Mouse (Mus musculus): ENCODE measurements at regions not wholly inside any gene's neighbourhood (a gene's known extent, or its start where the extent isn't known, plus 50 kb on each side); places are given as distances from the start of the nearest gene placed in this dataset.

GRCm38 (mm10) chr11:40624126-40624778, 70.8 kb downstream of the Mat2b start:
- Histone ChIP-seq H3K4me1 (ENCODE audit: control insufficient read depth, insufficient read depth, low read length) (no peaks in the 10 kb centered on the region), H3K27me3 (ENCODE audit: control insufficient read depth, insufficient read depth, low read length) (no peaks in the 10 kb centered on the region), H3K27ac (ENCODE audit: insufficient read depth, low read length) (no peak overlapping the region), H3K4me3 (replicated peaks; ENCODE audit: insufficient read depth, low read depth, low read length) (no peak overlapping the region)
- TF ChIP-seq POLR2A (IDR thresholded peaks at IDR 0.05; ENCODE audit: borderline replicate concordance, insufficient read depth, low read length) = no peak
- no peak for DNase-seq
- WGBS = 92% methylated on average over 3 of the region's 3 CpGs

- 43% methylated on average over 7 of the region's 7 CpGs for WGBS
Measured at GRCm38 (mm10) chr11:40620036-40620435, 75.0 kb downstream of the Mat2b start.

GRCm38 (mm10) chr11:40603008-40603407, 92.0 kb downstream of the Mat2b start:
- no peak for DNase-seq
- Histone ChIP-seq H3K27me3 (ENCODE audit: control insufficient read depth, insufficient read depth, low read length) (no peaks in the 10 kb centered on the region), H3K27ac (ENCODE audit: insufficient read depth, low read length) (no peak overlapping the region), H3K4me3 (replicated peaks; ENCODE audit: insufficient read depth, low read depth, low read length) (no peak overlapping the region), H3K4me1 (ENCODE audit: control insufficient read depth, insufficient read depth, low read length) (peaks cover 7% of the 10 kb centered on the region; the same call in 1 of the 2 replicates)
- TF ChIP-seq POLR2A (IDR thresholded peaks at IDR 0.05; ENCODE audit: borderline replicate concordance, insufficient read depth, low read length) = no peak
- TF ChIP-seq CTCF (IDR thresholded peaks at IDR 0.05; ENCODE audit: borderline replicate concordance, insufficient read depth, low read depth, low read length) = no peak
- WGBS = 96% methylated on average over 9 of the region's 9 CpGs

More at GRCm38 (mm10) chr11:40620036-40620435, 75.0 kb downstream of the Mat2b start:
- Histone ChIP-seq H3K4me1 (ENCODE audit: control insufficient read depth, insufficient read depth, low read length) (no peaks in the 10 kb centered on the region), H3K27ac (ENCODE audit: insufficient read depth, low read length) (no peak overlapping the region), H3K27me3 (ENCODE audit: control insufficient read depth, insufficient read depth, low read length) (no peaks in the 10 kb centered on the region), H3K4me3 (replicated peaks; ENCODE audit: insufficient read depth, low read depth, low read length) (no peak overlapping the region)
- TF ChIP-seq POLR2A (IDR thresholded peaks at IDR 0.05; ENCODE audit: borderline replicate concordance, insufficient read depth, low read length) (no peak), CTCF (IDR thresholded peaks at IDR 0.05; ENCODE audit: borderline replicate concordance, insufficient read depth, low read depth, low read length) (no peak)
- DNase-seq = no peak

- 0% methylated on average over 1 of the region's 1 CpGs for WGBS
- peak in 1 of 2 experiments; percentile 62 for DNase-seq
- peak; percentile 34; the same call in 1 of the 2 replicates for TF ChIP-seq CTCF (IDR thresholded peaks at IDR 0.05; ENCODE audit: borderline replicate concordance, insufficient read depth, low read depth, low read length)
- TF ChIP-seq POLR2A (IDR thresholded peaks at IDR 0.05; ENCODE audit: borderline replicate concordance, insufficient read depth, low read length) = no peak
- Histone ChIP-seq H3K4me3 (replicated peaks; ENCODE audit: insufficient read depth, low read depth, low read length) (no peak overlapping the region), H3K27ac (ENCODE audit: insufficient read depth, low read length) (no peak overlapping the region), H3K4me1 (ENCODE audit: control insufficient read depth, insufficient read depth, low read length) (peaks cover 7% of the 10 kb centered on the region; the same call in 1 of the 2 replicates), H3K27me3 (ENCODE audit: control insufficient read depth, insufficient read depth, low read length) (no peaks in the 10 kb centered on the region)
Measured at GRCm38 (mm10) chr11:40601572-40601909, 93.5 kb downstream of the Mat2b start.

- no peak for TF ChIP-seq CTCF (IDR thresholded peaks at IDR 0.05; ENCODE audit: borderline replicate concordance, insufficient read depth, low read depth, low read length)
- TF ChIP-seq POLR2A (IDR thresholded peaks at IDR 0.05; ENCODE audit: borderline replicate concordance, insufficient read depth, low read length) = no peak
- Histone ChIP-seq H3K4me3 (replicated peaks; ENCODE audit: insufficient read depth, low read depth, low read length) (no peak overlapping the region), H3K4me1 (ENCODE audit: control insufficient read depth, insufficient read depth, low read length) (peaks cover 7% of the 10 kb centered on the region; the same call in 1 of the 2 replicates), H3K27ac (ENCODE audit: insufficient read depth, low read length) (no peak overlapping the region), H3K27me3 (ENCODE audit: control insufficient read depth, insufficient read depth, low read length) (no peaks in the 10 kb centered on the region)
- WGBS = 33% methylated on average over 11 of the region's 11 CpGs
- DNase-seq = peak; percentile 14 to 17
Measured at GRCm38 (mm10) chr11:40600773-40601571, 94.0 kb downstream of the Mat2b start.

GRCm38 (mm10) chr11:40599956-40600772, 94.8 kb downstream of the Mat2b start:
- Histone ChIP-seq H3K4me3 (replicated peaks; ENCODE audit: insufficient read depth, low read depth, low read length) (no peak overlapping the region), H3K4me1 (ENCODE audit: control insufficient read depth, insufficient read depth, low read length) (peaks cover 7% of the 10 kb centered on the region; the same call in 1 of the 2 replicates), H3K27ac (ENCODE audit: insufficient read depth, low read length) (no peak overlapping the region), H3K27me3 (ENCODE audit: control insufficient read depth, insufficient read depth, low read length) (no peaks in the 10 kb centered on the region)
- WGBS = 21% methylated on average over 15 of the region's 15 CpGs
- DNase-seq = peak; percentile 34 to 39
- no peak for TF ChIP-seq POLR2A (IDR thresholded peaks at IDR 0.05; ENCODE audit: borderline replicate concordance, insufficient read depth, low read length)
- no peak for TF ChIP-seq CTCF (IDR thresholded peaks at IDR 0.05; ENCODE audit: borderline replicate concordance, insufficient read depth, low read depth, low read length)

- H3K27me3 ChIP-seq (ENCODE audit: control insufficient read depth, insufficient read depth, low read length) = no peaks in the 10 kb centered on the region; the same call in 1 of the 2 replicates
- DNase-seq = no peak
- no peak overlapping the region for H3K4me3 ChIP-seq (replicated peaks; ENCODE audit: insufficient read depth, low read depth, low read length)
- peaks cover 7% of the 10 kb centered on the region; the same call in 1 of the 2 replicates for H3K4me1 ChIP-seq (ENCODE audit: control insufficient read depth, insufficient read depth, low read length)
- TF ChIP-seq CTCF (IDR thresholded peaks at IDR 0.05; ENCODE audit: borderline replicate concordance, insufficient read depth, low read depth, low read length) (no peak), POLR2A (IDR thresholded peaks at IDR 0.05; ENCODE audit: borderline replicate concordance, insufficient read depth, low read length) (no peak)
- no peak overlapping the region for H3K27ac ChIP-seq (ENCODE audit: insufficient read depth, low read length)
- WGBS = 44% methylated on average over 3 of the region's 3 CpGs
Measured at GRCm38 (mm10) chr11:40596347-40596746, 98.7 kb downstream of the Mat2b start.
